Mouse (Mus musculus) megakaryocyte, embryonic 14.5 days (primary cell): ENCODE data around the gene Gm20388.

Experiments used
- FLI1 ChIP-seq: IDR thresholded peaks from 2 replicates; pipeline ENCODE4 v1.6.1; 2012; ENCODE audit warnings: low read length, inconsistent platforms, mixed read lengths
- GATA1 ChIP-seq: IDR thresholded peaks from 3 replicates; pipeline ENCODE4 v1.6.1; 2012; ENCODE audit warnings: mixed read lengths, low read length, inconsistent platforms, borderline replicate concordance

- TF ChIP-seq GATA1 (no peak), FLI1 (no peak)
Measured at GRCm38 (mm10) chr8:123334467-123334866, 3423.8 kb downstream of the Gm20388 start.
